Mouse (Mus musculus): ENCODE measurements around the gene Clec4d. TPM values are rescaled to one million over a fixed set of nuclear protein-coding genes. Genes with fewer than 3 reads are reported as not detected.
"Not testable (repeated sequence)": the region's sequence is repeated elsewhere in the genome, so short reads cannot be mapped to it uniquely, and the experiment has no call there.

The Clec4d gene
- polyA plus RNA-seq (2015; fragmentation: Nextera tagmentation; extraction: Ambion mirVana) = 0.15 TPM in 1 of 2 replicates, not detected in the other

GRCm38 (mm10) chr6:123261555-123262161 lies at the start of gene Clec4d:
Gene Clec4d, plus strand, starts transcription at chr6:123262111.
- Histone ChIP-seq H3K4me2 (no peak within 1 kb of the TSS), H3K9me3 (no peaks in the 10 kb centered on the region), H3K9ac (no peak within 1 kb of the TSS), H3K27me3 (no peaks in the 10 kb centered on the region), H3K4me1 (no peaks in the 10 kb centered on the region), H3K36me3 (no peaks in the 10 kb centered on the region), H3K27ac (no peak within 1 kb of the TSS), H3K4me3 (no peak within 1 kb of the TSS)
- WGBS = 70% methylated on average over 4 of the region's 4 CpGs
- ATAC-seq (ENCODE audit: borderline replicate concordance, extremely low read depth, low FRiP score, low TSS enrichment) = no peak

GRCm38 (mm10) chr6:123227519-123228166 lies 34.3 kb upstream of the Clec4d start:
- Histone ChIP-seq H3K4me3 (no peak overlapping the region), H3K4me1 (no peaks in the 10 kb centered on the region), H3K27me3 (no peaks in the 10 kb centered on the region), H3K9ac (no peak overlapping the region), H3K27ac (no peak overlapping the region), H3K4me2 (no peak overlapping the region), H3K9me3 (no peaks in the 10 kb centered on the region), H3K36me3 (no peaks in the 10 kb centered on the region)
- 54% methylated on average over 2 of the region's 2 CpGs for WGBS
- ATAC-seq (ENCODE audit: borderline replicate concordance, extremely low read depth, low FRiP score, low TSS enrichment) = no peak

GRCm38 (mm10) chr6:123229644-123230043 lies 32.3 kb upstream of the Clec4d start, which contains the start of gene Clec4n:
Gene Clec4n, plus strand, starts transcription at chr6:123229843.
- Histone ChIP-seq H3K4me1 (no peaks in the 10 kb centered on the region), H3K9ac (no peak within 1 kb of the TSS), H3K27ac (no peak within 1 kb of the TSS), H3K4me2 (no peak within 1 kb of the TSS), H3K27me3 (no peaks in the 10 kb centered on the region), H3K4me3 (no peak within 1 kb of the TSS), H3K36me3 (no peaks in the 10 kb centered on the region), H3K9me3 (no peaks in the 10 kb centered on the region)
- ATAC-seq (ENCODE audit: borderline replicate concordance, extremely low read depth, low FRiP score, low TSS enrichment) = no peak
- WGBS = 63% methylated on average over 3 of the region's 3 CpGs

GRCm38 (mm10) chr6:123231149-123231548 lies 30.8 kb upstream of the Clec4d start:
- no peaks in the 10 kb centered on the region for H3K9me3 ChIP-seq

GRCm38 (mm10) chr6:123237582-123237981 lies 24.3 kb upstream of the Clec4d start:
- Histone ChIP-seq H3K36me3 (no peaks in the 10 kb centered on the region), H3K4me3 (no peak overlapping the region), H3K4me2 (no peak overlapping the region), H3K27ac (no peak overlapping the region), H3K4me1 (no peaks in the 10 kb centered on the region), H3K27me3 (no peaks in the 10 kb centered on the region), H3K9ac (no peak overlapping the region), H3K9me3 (no peaks in the 10 kb centered on the region)
- ATAC-seq (ENCODE audit: borderline replicate concordance, extremely low read depth, low FRiP score, low TSS enrichment) = no peak

More at GRCm38 (mm10) chr6:123231149-123231548, 30.8 kb upstream of the Clec4d start:
- H3K4me2 ChIP-seq = no peak overlapping the region
- no peak overlapping the region for H3K4me3 ChIP-seq
- H3K27ac ChIP-seq = no peak overlapping the region
- no peak overlapping the region for H3K9ac ChIP-seq
- no peaks in the 10 kb centered on the region for H3K36me3 ChIP-seq
- no peak for ATAC-seq (ENCODE audit: borderline replicate concordance, extremely low read depth, low FRiP score, low TSS enrichment)
- H3K27me3 ChIP-seq = no peaks in the 10 kb centered on the region
- H3K4me1 ChIP-seq = no peaks in the 10 kb centered on the region
- whole genome bisulfite sequencing = 58% methylated on average over 2 of the region's 2 CpGs

- no peak for ATAC-seq (ENCODE audit: borderline replicate concordance, extremely low read depth, low FRiP score, low TSS enrichment)
- 77% methylated on average over 5 of the region's 5 CpGs for WGBS
These were observed 17.7 kb upstream of the Clec4d start for GRCm38 (mm10) chr6:123244201-123244600.

GRCm38 (mm10) chr6:123248862-123249261 lies 13.0 kb upstream of the Clec4d start:
- WGBS = 77% methylated on average over 2 of the region's 2 CpGs
- H3K27me3 ChIP-seq; H3K4me3 ChIP-seq; H3K4me1 ChIP-seq; H3K4me2 ChIP-seq; H3K9ac ChIP-seq; ATAC-seq (ENCODE audit: borderline replicate concordance, extremely low read depth, low FRiP score, low TSS enrichment); H3K27ac ChIP-seq; H3K9me3 ChIP-seq; H3K36me3 ChIP-seq: not testable (repeated sequence)

More at GRCm38 (mm10) chr6:123244201-123244600, 17.7 kb upstream of the Clec4d start:
- Histone ChIP-seq H3K4me3 (no peak overlapping the region), H3K4me1 (no peaks in the 10 kb centered on the region), H3K9ac (no peak overlapping the region), H3K27me3 (no peaks in the 10 kb centered on the region), H3K4me2 (no peak overlapping the region), H3K36me3 (no peaks in the 10 kb centered on the region), H3K27ac (no peak overlapping the region), H3K9me3 (no peaks in the 10 kb centered on the region)

GRCm38 (mm10) chr6:123252735-123253134 lies 9.2 kb upstream of the Clec4d start:
- no peaks in the 10 kb centered on the region for H3K27me3 ChIP-seq
- H3K27ac ChIP-seq = no peak overlapping the region
- H3K4me3 ChIP-seq = no peak overlapping the region
- H3K9me3 ChIP-seq = no peaks in the 10 kb centered on the region
- no peak overlapping the region for H3K9ac ChIP-seq
- ATAC-seq (ENCODE audit: borderline replicate concordance, extremely low read depth, low FRiP score, low TSS enrichment) = no peak
- H3K36me3 ChIP-seq = no peaks in the 10 kb centered on the region
- no peaks in the 10 kb centered on the region for H3K4me1 ChIP-seq
- no peak overlapping the region for H3K4me2 ChIP-seq

- Histone ChIP-seq H3K27ac (no peak overlapping the region), H3K36me3 (no peaks in the 10 kb centered on the region), H3K27me3 (no peaks in the 10 kb centered on the region), H3K4me2 (no peak overlapping the region), H3K9ac (no peak overlapping the region), H3K4me1 (no peaks in the 10 kb centered on the region), H3K4me3 (no peak overlapping the region), H3K9me3 (no peaks in the 10 kb centered on the region)
- no peak for ATAC-seq (ENCODE audit: borderline replicate concordance, extremely low read depth, low FRiP score, low TSS enrichment)
- 65% methylated on average over 3 of the region's 3 CpGs for WGBS
These were observed 3.0 kb upstream of the Clec4d start for GRCm38 (mm10) chr6:123258946-123259345.

GRCm38 (mm10) chr6:123259889-123260603 lies 1.9 kb upstream of the Clec4d start:
- Histone ChIP-seq H3K9ac (no peak overlapping the region), H3K27ac (no peak overlapping the region), H3K9me3 (no peaks in the 10 kb centered on the region), H3K36me3 (no peaks in the 10 kb centered on the region), H3K4me2 (no peak overlapping the region), H3K27me3 (no peaks in the 10 kb centered on the region), H3K4me3 (no peak overlapping the region), H3K4me1 (no peaks in the 10 kb centered on the region)
- no peak for ATAC-seq (ENCODE audit: borderline replicate concordance, extremely low read depth, low FRiP score, low TSS enrichment)
- 74% methylated on average over 4 of the region's 4 CpGs for WGBS

- Histone ChIP-seq H3K27me3 (no peaks in the 10 kb centered on the region), H3K4me2 (no peak overlapping the region), H3K27ac (no peak overlapping the region), H3K36me3 (no peaks in the 10 kb centered on the region), H3K4me1 (no peaks in the 10 kb centered on the region), H3K9me3 (no peaks in the 10 kb centered on the region), H3K4me3 (no peak overlapping the region), H3K9ac (no peak overlapping the region)
- WGBS = 86% methylated on average over 1 of the region's 1 CpGs
- no peak for ATAC-seq (ENCODE audit: borderline replicate concordance, extremely low read depth, low FRiP score, low TSS enrichment)
These were observed 1.0 kb upstream of the Clec4d start for GRCm38 (mm10) chr6:123260868-123261267.

GRCm38 (mm10) chr6:123264194-123264593 lies 2.3 kb downstream of the Clec4d start:
- Histone ChIP-seq H3K27me3 (no peaks in the 10 kb centered on the region), H3K9ac (no peak overlapping the region), H3K4me2 (no peak overlapping the region), H3K4me1 (no peaks in the 10 kb centered on the region), H3K36me3 (no peaks in the 10 kb centered on the region), H3K27ac (no peak overlapping the region), H3K4me3 (no peak overlapping the region), H3K9me3 (no peaks in the 10 kb centered on the region)
- WGBS = 87% methylated on average over 3 of the region's 3 CpGs
- no peak for ATAC-seq (ENCODE audit: borderline replicate concordance, extremely low read depth, low FRiP score, low TSS enrichment)
